Mouse (Mus musculus) telencephalon, adult 2 months (tissue): ENCODE measurements around the gene Smim14.
A peak's percentile ranks its signal among the peaks of the same experiment; 100 is the strongest.

ENCODE experiments used
- DNase-seq: peaks from one replicate; pipeline ENCODE4 v3.0.0-alpha.2; 2011; ENCODE audit warnings: low read depth, low spot score

Gene Smim14

GRCm38 (mm10) chr5:65415653-65416458, 121.1 kb downstream of the Smim14 start:
- DNase-seq: no peak

GRCm38 (mm10) chr5:65407989-65408388, 129.0 kb downstream of the Smim14 start:
- no peak for DNase-seq

- DNase-seq: peak; percentile 62
Measured at GRCm38 (mm10) chr5:65401251-65401994, 135.6 kb downstream of the Smim14 start.
